Mouse (Mus musculus) kidney, adult 2 months (tissue): Measurements from ENCODE around the gene Irgm2.

ENCODE experiments used
- CTCF ChIP-seq: fragments of 200-500 bp; conservative IDR thresholded peaks from 2 replicates; pipeline ENCODE4 v1.5.1; 2011; ENCODE audit warnings: low read depth, mild to moderate bottlenecking, control low read depth, low read length, moderate library complexity, mixed read lengths; ENCODE audit not compliant: insufficient read depth, insufficient read length
- POLR2A ChIP-seq: fragments of 200-500 bp; IDR thresholded peaks from one replicate; pipeline ENCODE4 v1.6.1; 2011; ENCODE audit warnings: low read depth, low read length, control low read depth

GRCm38 (mm10) chr11:58264546-58264945, 65.1 kb downstream of the Irgm2 start:
- TF ChIP-seq POLR2A (no peak), CTCF (no peak)
